Mouse (Mus musculus): ENCODE measurements around the gene Gm49405.

DNA sequence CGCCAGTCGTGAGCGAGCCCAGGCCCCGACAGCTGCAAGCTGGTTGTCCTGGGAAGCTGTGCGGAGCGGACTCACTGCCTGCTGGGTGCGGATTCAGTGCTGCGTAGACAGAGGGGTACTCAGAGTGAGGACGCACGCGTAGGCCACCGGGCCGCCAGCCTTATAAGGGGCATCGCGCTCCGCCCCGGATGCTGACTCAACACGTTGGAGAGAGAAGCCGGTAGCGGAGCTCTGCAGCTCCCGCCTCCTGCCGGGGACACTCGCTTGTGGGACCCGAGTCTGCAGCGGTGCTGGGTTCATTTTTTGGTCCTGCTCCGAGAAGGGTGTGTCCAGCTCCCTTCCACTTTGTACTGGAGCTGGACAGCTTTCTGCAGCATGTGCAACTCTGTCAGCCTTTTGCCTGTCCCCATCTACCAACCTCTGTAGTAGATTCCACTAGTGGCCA lies 37.4 kb downstream of the Gm49405 start, which contains the start of gene Gstp1:
- TF ChIP-seq POLR2A (IDR thresholded peaks at IDR 0.05; ENCODE audit: borderline replicate concordance, extremely low read depth, insufficient read depth, insufficient read length, poor library complexity, severe bottlenecking) (peak; percentile 55; the same call in 1 of the 2 replicates), CTCF (IDR thresholded peaks at IDR 0.05; ENCODE audit: borderline replicate concordance, extremely low read depth, insufficient read depth, insufficient read length) (no peak)
